Mouse (Mus musculus) left cerebral cortex, postnatal 10 days (tissue): ENCODE measurements around the gene Wdr63. TPM values are rescaled to one million over a fixed set of nuclear protein-coding genes. Genes with fewer than 3 reads are reported as not detected.

Source experiments
- DNase-seq, 2 experiments: peaks; one replicate each; pipeline ENCODE4 v3.0.0; 2021 to 2022; ENCODE audit warnings: low spot score in 2 of 2, mixed read lengths in 1 of 2; ENCODE audit errors: extremely low spot score in 1 of 2
- intact Hi-C: fragments of 180-260 bp; cut with DNase I; formaldehyde crosslinking; loops from one replicate; pipeline ENCODE4 v1.15.1; 2025
- total RNA-seq, 2 experiments: library from RNA; stranded (reverse); gene quantifications; 2 replicates each; pipeline ENCODE4 v1.2.3; 2021

The Wdr63 gene
- total RNA-seq: under 1 TPM; 0.26 to 0.36 TPM

GRCm38 (mm10) chr3:146107921-146108571 lies at the start of gene Wdr63:
TSS of gene Wdr63 (minus strand) at chr3:146108130.
- peak; percentile 64 to 88 for DNase-seq
- intact Hi-C loops: loop anchor here (10.0 kb wide), 1 partner anchor 153 kb away; no protein-coding TSS in a partner anchor

GRCm38 (mm10) chr3:146156811-146157210 lies 48.9 kb upstream of the Wdr63 start:
- no peak for DNase-seq

GRCm38 (mm10) chr3:146155628-146156576 lies 48.0 kb upstream of the Wdr63 start:
- no peak for DNase-seq
- intact Hi-C loops: no loop called here

More at GRCm38 (mm10) chr3:146156811-146157210, 48.9 kb upstream of the Wdr63 start:
- intact Hi-C loops: no loop called here

DNA sequence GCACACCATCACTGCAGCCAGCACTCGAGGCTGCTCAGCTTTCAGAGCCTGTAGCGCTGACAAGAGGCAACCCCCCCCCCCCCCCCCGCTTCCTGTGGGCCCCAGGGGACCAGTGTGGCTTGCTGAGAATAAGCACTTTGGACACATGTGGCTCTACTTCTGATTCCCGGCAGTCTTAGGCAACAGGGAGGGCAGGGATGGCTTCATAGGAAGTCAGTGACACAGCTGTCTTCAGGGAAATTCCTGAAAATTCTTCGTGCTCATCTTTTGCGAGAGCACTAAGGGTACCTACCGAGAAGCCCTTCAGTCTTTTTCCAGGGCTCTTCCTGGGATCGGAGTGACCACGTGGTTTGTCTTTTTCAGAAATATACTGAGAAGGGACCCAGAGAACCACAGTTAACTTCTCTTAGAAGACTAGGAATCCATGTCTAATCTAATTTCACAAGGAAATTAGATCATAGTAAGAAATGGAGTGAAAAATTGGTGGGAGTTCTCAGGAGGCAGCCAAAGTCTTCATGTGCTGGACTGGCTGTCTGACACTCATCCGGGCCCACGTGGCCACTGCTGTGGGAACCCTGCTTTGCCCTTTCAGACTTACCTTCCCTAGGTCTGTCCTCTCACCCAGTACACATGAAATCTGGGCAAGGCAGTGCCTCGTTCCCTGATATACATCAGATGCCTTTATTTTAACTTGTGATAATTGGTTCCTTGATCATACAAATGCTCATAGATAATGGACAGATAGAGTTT lies 46.1 kb upstream of the Wdr63 start:
- intact Hi-C loops: no loop called here
- no peak for DNase-seq

- DNase-seq: no peak
- intact Hi-C loops: no loop called here
Measured at GRCm38 (mm10) chr3:146152913-146153312, 45.0 kb upstream of the Wdr63 start.

DNA sequence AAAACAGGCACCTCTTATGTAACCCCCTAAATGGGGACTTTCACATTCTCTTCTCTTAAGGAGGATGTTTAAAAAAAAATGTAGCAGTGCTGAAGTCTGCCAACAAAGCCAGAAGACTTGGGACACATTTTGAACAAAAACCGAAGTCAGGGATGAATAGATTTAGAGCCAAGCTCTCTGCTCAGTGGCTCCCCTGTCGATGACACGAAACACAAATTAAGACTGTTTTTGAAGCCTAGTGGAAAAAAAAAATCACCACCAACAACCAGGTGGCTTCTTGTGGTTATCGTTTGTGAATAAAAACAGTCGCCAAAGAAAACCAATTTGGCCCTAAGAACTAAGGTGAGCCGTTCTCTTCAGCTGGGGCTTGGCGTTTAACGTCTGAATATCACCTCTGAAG lies 44.4 kb upstream of the Wdr63 start:
- DNase-seq: no peak
- intact Hi-C loops: no loop called here

- intact Hi-C loops: no loop called here
- no peak for DNase-seq
Measured at GRCm38 (mm10) chr3:146151755-146152154, 43.8 kb upstream of the Wdr63 start.

GRCm38 (mm10) chr3:146151328-146151727 lies 43.4 kb upstream of the Wdr63 start:
- intact Hi-C loops: no loop called here
- DNase-seq: no peak

DNA sequence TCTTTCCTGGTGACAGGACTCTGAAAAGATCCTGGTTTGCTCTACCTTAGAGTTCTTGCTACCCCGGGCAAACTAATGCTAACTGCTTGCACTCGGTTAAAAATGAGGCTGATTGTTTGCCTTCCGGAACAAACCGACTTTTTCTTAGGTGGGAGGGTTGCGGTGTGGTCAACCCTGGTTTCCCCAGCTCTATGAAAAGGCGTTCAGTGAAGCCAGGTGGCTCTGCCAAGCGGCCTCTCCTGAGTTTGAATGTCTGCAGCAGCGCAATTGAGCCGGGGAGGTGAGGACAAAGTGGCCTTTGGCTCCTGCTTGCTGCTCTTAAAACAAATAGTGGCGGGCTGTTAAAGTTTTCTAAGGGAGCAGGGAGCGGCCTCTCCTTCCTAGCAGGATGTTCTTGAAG lies 42.6 kb upstream of the Wdr63 start:
- intact Hi-C loops: no loop called here
- DNase-seq: no peak

GRCm38 (mm10) chr3:146150058-146150400 lies 42.1 kb upstream of the Wdr63 start:
- DNase-seq: peak in 1 of 2 experiments; percentile 59
- intact Hi-C loops: no loop called here

DNA sequence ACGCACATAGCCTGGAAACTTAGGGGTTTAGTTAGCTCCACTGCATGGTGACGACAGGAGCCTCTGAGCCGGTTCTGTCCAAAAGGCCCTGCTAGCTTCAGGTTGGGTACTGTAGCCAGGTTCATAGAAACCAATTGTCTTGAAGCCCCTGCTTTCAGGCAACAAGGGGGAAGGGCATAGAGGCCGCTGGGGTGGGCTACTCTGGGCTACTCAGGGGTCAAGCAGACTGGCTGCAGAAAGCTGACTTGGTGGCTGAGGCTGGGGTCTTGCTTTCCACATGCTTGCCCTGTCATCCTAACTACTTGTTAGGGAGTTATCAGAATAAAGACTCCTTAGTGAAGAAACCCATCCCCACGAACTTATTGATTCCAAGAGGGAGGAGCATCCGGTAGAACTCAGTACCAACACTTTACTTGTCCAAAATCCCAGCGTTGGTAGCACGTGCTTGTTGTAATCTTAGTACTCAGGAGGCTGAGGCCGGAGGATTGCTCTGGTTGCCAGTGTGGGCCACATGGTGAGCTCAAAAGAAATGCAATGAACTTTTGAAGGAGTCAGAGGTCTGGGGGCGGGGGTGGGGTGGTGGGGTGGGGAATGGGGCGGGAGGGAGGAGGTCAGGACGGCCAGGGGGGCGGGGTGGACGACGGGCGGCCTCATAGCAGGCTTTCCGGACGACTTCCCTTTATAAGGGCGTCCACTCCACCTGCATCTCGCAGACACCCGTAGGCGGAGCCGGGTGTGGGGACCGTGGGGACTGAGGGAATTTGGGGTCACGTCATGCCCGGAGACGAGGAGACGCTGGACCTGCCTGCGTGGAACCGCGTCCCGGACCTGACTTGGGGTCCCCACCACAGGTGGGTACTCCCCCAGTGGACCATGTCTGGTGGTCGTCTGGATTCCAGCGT lies 41.5 kb upstream of the Wdr63 start, which contains the start of gene Mcoln2:
TSS of gene Mcoln2 (plus strand) at position 678 of the 902 bp plus-strand sequence.
- intact Hi-C loops: no loop called here
- DNase-seq: peak in 1 of 2 experiments; percentile 28

- intact Hi-C loops: no loop called here
Measured at GRCm38 (mm10) chr3:146146131-146146530, 38.2 kb upstream of the Wdr63 start.

GRCm38 (mm10) chr3:146145501-146145900 lies 37.6 kb upstream of the Wdr63 start:
- intact Hi-C loops: no loop called here
- no peak for DNase-seq

More at GRCm38 (mm10) chr3:146146131-146146530, 38.2 kb upstream of the Wdr63 start:
- no peak for DNase-seq

GRCm38 (mm10) chr3:146142523-146142922 lies 34.6 kb upstream of the Wdr63 start:
- DNase-seq: no peak
- intact Hi-C loops: no loop called here

DNA sequence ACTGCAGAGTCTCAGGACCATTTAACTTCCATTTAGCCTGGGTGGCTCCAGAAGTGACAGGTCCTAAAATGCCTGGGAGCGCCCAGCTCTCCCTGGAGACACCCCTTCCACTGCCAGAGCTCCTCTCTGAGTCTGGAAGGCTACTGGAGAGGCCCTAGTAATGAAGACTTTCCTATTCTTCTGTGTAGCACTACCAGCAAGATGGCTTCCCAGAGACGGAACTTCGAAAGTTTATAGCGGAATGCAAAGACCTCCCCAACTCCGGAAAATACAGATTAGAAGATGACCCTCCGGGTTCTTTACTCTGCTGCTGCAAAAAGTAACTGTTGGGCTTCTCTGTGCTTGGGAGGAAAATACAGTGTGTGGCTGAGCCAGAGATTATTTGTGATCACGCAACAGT lies 32.3 kb upstream of the Wdr63 start:
- DNase-seq: no peak
- intact Hi-C loops: no loop called here

GRCm38 (mm10) chr3:146136422-146136821 lies 28.5 kb upstream of the Wdr63 start:
- DNase-seq: no peak
- intact Hi-C loops: no loop called here

GRCm38 (mm10) chr3:146135417-146135816 lies 27.5 kb upstream of the Wdr63 start:
- no peak for DNase-seq
- intact Hi-C loops: no loop called here

GRCm38 (mm10) chr3:146134834-146135233 lies 26.9 kb upstream of the Wdr63 start:
- DNase-seq: no peak
- intact Hi-C loops: no loop called here
